In the genomic region with DNA sequence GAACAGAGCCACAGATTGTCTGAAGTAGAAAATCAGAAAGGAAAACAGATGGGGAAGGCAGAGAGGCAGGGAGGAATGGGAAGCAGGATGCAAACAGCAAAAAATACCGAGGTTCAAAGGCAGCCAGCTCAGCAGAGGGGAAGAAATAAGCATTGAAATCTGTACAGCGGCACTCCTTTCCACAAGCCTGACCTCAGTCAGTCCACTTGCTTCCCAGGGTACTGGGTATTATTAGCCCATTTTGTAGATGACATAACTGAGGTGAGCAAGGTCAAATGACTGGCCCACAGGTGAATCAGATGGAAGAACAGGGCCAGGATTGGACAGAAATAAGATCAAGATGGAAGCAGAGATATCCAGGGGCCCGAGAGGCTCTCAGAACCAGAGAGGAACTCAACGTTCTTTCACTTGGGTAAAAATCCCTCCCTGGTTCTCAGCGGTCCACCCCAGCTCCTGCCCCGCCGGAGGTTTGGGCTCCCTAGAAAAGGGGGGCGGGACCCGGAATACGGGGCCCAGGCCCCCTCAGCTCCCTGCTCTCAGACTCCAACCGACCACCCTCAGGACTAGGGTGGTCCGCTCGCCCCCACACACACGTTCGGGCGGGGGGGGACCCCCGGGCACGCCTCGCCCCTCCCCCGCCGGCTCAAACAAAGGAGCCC, we compare ENCODE assay signal across 8 mouse cellular contexts. TPM values are rescaled to one million over a fixed set of nuclear protein-coding genes. Genes with fewer than 3 reads are reported as not detected.
DNase-seq lines count a peak whose midpoint lies in the region; ATAC-seq and TF ChIP-seq lines count a peak whose summit lies in the region.

No protein-coding gene starts in this region.

- no peak; the same call in 1 of the 2 replicates for ATAC-seq in lung, embryonic 14.5 days (ENCODE audit: insufficient read depth)
- ATAC-seq in intestine, embryonic 14.5 days (replicated peaks; ENCODE audit: low FRiP score, low TSS enrichment, low read depth), result no peak; the same call in 1 of the 2 replicates
- ATAC-seq in neural tube, embryonic 14.5 days (ENCODE audit: low read depth), result peak; percentile 19

- H3K4me1 ChIP-seq in lung, embryonic 14.5 days (ENCODE audit: insufficient read depth), result 0 out of 2 replicates have a peak, but pooled peaks cover 7% of the 10 kb centered on the region
- peaks cover 35% of the 10 kb centered on the region for H3K4me1 ChIP-seq in intestine, embryonic 14.5 days (replicated peaks; ENCODE audit: control insufficient read depth, insufficient read depth, low read length)
- peaks cover 28% of the 10 kb centered on the region for H3K4me1 ChIP-seq in neural tube, embryonic 14.5 days (ENCODE audit: control insufficient read depth, insufficient read depth, low read length)

- TF ChIP-seq CTCF in lung, embryonic 14.5 days (IDR thresholded peaks at IDR 0.05; ENCODE audit: low read depth), result no peak

- peak overlapping the region; percentile 91 for H3K27ac ChIP-seq in lung, embryonic 14.5 days (ENCODE audit: low read depth)
- peak overlapping the region; percentile 82 for H3K27ac ChIP-seq in intestine, embryonic 14.5 days (ENCODE audit: low read depth)
- peak overlapping the region; percentile 67 for H3K27ac ChIP-seq in neural tube, embryonic 14.5 days (ENCODE audit: low read depth, low read length)

- H3K9me3 ChIP-seq in lung, embryonic 14.5 days (ENCODE audit: low read depth, low read length), result no peaks in the 10 kb centered on the region
- H3K9me3 ChIP-seq in intestine, embryonic 14.5 days (ENCODE audit: control insufficient read depth, low read length), result no peaks in the 10 kb centered on the region
- no peaks in the 10 kb centered on the region for H3K9me3 ChIP-seq in neural tube, embryonic 14.5 days (ENCODE audit: control insufficient read depth, low read length)

- peak overlapping the region; percentile 65 for H3K4me2 ChIP-seq in lung, embryonic 14.5 days
- peak overlapping the region; percentile 74 for H3K4me2 ChIP-seq in intestine, embryonic 14.5 days (ENCODE audit: low read length)
- H3K4me2 ChIP-seq in neural tube, embryonic 14.5 days (ENCODE audit: low read depth, low read length), result peak overlapping the region; percentile 88

- 2% methylated on average over 21 of the region's 21 CpGs for WGBS in lung, embryonic 14.5 days
- WGBS in intestine, embryonic 14.5 days, result under 1% methylated on average over 19 of the region's 21 CpGs
- WGBS in neural tube, embryonic 14.5 days, result 2% methylated on average over 21 of the region's 21 CpGs

- peak overlapping the region; percentile 95 for H3K9ac ChIP-seq in lung, embryonic 14.5 days
- H3K9ac ChIP-seq in intestine, embryonic 14.5 days (ENCODE audit: low read length), result peak overlapping the region; percentile 89
- H3K9ac ChIP-seq in neural tube, embryonic 14.5 days (replicated peaks; ENCODE audit: low read depth, low read length), result peak overlapping the region; percentile 80

- peaks cover 33% of the 10 kb centered on the region for H3K36me3 ChIP-seq in lung, embryonic 14.5 days (ENCODE audit: insufficient read depth)
- H3K36me3 ChIP-seq in intestine, embryonic 14.5 days (ENCODE audit: control insufficient read depth, insufficient read depth, low read length), result peaks cover 30% of the 10 kb centered on the region
- no peaks in the 10 kb centered on the region for H3K36me3 ChIP-seq in neural tube, embryonic 14.5 days (ENCODE audit: control insufficient read depth, insufficient read depth, low read length)

- H3K27me3 ChIP-seq in lung, embryonic 14.5 days (ENCODE audit: insufficient read depth, low read length), result no peaks in the 10 kb centered on the region
- no peaks in the 10 kb centered on the region for H3K27me3 ChIP-seq in intestine, embryonic 14.5 days (replicated peaks; ENCODE audit: control insufficient read depth, insufficient read depth, low read length)
- no peaks in the 10 kb centered on the region for H3K27me3 ChIP-seq in neural tube, embryonic 14.5 days (ENCODE audit: control insufficient read depth, insufficient read depth, low read length)

- peak; percentile 36 for DNase-seq in lung, embryonic 14.5 days
- DNase-seq in lung, postnatal 10 days, result no peak
- peak; percentile 20 for DNase-seq in embryo, embryonic 9.5 days (ENCODE audit: extremely low spot score)
- no peak for DNase-seq in intestine, embryonic 14.5 days (ENCODE audit: low spot score)
- DNase-seq in layer of hippocampus, adult 9-11 months, result no peak
- DNase-seq in T-cell, adult 2 months (ENCODE audit: low spot score), result no peak
- DNase-seq in lung, postnatal 36 days, result no peak

- peak overlapping the region; percentile 88 for H3K4me3 ChIP-seq in lung, embryonic 14.5 days (ENCODE audit: low read depth, low read length)
- peak overlapping the region; percentile 73 for H3K4me3 ChIP-seq in intestine, embryonic 14.5 days (ENCODE audit: low read depth, low read length)
- H3K4me3 ChIP-seq in neural tube, embryonic 14.5 days (ENCODE audit: low read depth, low read length), result peak overlapping the region; percentile 82

RNA-seq across cellular contexts. Expression of a gene that starts 0.6 kb away (rescaled TPM):
- polyA plus RNA-seq in lung, embryonic 14.5 days (2014; fragmentation: Nextera tagmentation; extraction: Ambion mirVana), result 24.6 and 27.0 TPM in 2 replicates
- 20.6 and 22.2 TPM in 2 replicates for polyA plus RNA-seq in intestine, embryonic 14.5 days (2014; fragmentation: Nextera tagmentation; extraction: Ambion mirVana)
- 4.3 and 6.1 TPM in 2 replicates for polyA plus RNA-seq in neural tube, embryonic 14.5 days (2014; fragmentation: Nextera tagmentation; extraction: Ambion mirVana)

RNA-seq across cellular contexts. Expression of a gene that starts 12.6 kb away (rescaled TPM):
- polyA plus RNA-seq in lung, embryonic 14.5 days (2014; fragmentation: Nextera tagmentation; extraction: Ambion mirVana), result 32.7 and 36.7 TPM in 2 replicates
- 30.4 and 31.0 TPM in 2 replicates for polyA plus RNA-seq in intestine, embryonic 14.5 days (2014; fragmentation: Nextera tagmentation; extraction: Ambion mirVana)
- polyA plus RNA-seq in neural tube, embryonic 14.5 days (2014; fragmentation: Nextera tagmentation; extraction: Ambion mirVana), result 37.6 and 48.3 TPM in 2 replicates

RNA-seq across cellular contexts. Expression of a gene that starts 14.4 kb away (rescaled TPM):
- 4.7 and 5.8 TPM in 2 replicates for polyA plus RNA-seq in lung, embryonic 14.5 days (2014; fragmentation: Nextera tagmentation; extraction: Ambion mirVana)
- 13.2 and 15.3 TPM in 2 replicates for polyA plus RNA-seq in intestine, embryonic 14.5 days (2014; fragmentation: Nextera tagmentation; extraction: Ambion mirVana)
- polyA plus RNA-seq in neural tube, embryonic 14.5 days (2014; fragmentation: Nextera tagmentation; extraction: Ambion mirVana), result 85.7 and 96.9 TPM in 2 replicates

RNA-seq across cellular contexts. Expression of a gene that starts 24.6 kb away (rescaled TPM):
- 0.17 TPM in 1 of 2 replicates, not detected in the other for polyA plus RNA-seq in lung, embryonic 14.5 days (2014; fragmentation: Nextera tagmentation; extraction: Ambion mirVana)
- 0.35 and 0.40 TPM in 2 replicates for polyA plus RNA-seq in intestine, embryonic 14.5 days (2014; fragmentation: Nextera tagmentation; extraction: Ambion mirVana)
- 0.19 and 0.25 TPM in 2 replicates for polyA plus RNA-seq in neural tube, embryonic 14.5 days (2014; fragmentation: Nextera tagmentation; extraction: Ambion mirVana)

RNA-seq across cellular contexts. Expression of a gene that starts 27.9 kb away (rescaled TPM):
- 0.11 TPM in 1 of 2 replicates, not detected in the other for polyA plus RNA-seq in lung, embryonic 14.5 days (2014; fragmentation: Nextera tagmentation; extraction: Ambion mirVana)
- 0.15 and 0.34 TPM in 2 replicates for polyA plus RNA-seq in intestine, embryonic 14.5 days (2014; fragmentation: Nextera tagmentation; extraction: Ambion mirVana)
- polyA plus RNA-seq in neural tube, embryonic 14.5 days (2014; fragmentation: Nextera tagmentation; extraction: Ambion mirVana), result 1.1 and 1.4 TPM in 2 replicates

Comparison
In these comparisons a context has a peak if more than half of its experiments do, and no peak if none do; other contexts are left out.
1. DNase-seq: peak in lung, embryonic 14.5 days (single experiment) and embryo, embryonic 9.5 days (single experiment); none in lung, postnatal 10 days (single experiment), intestine, embryonic 14.5 days (single experiment), layer of hippocampus, adult 9-11 months (single experiment), T-cell, adult 2 months (single experiment) and lung, postnatal 36 days (single experiment).
2. Peak in every context shown above with its lines, with median percentiles within 50 percentile points of each other: H3K27ac ChIP-seq, H3K4me2 ChIP-seq, H3K4me3 ChIP-seq and H3K9ac ChIP-seq.